Mouse (Mus musculus) midbrain, embryonic 14.5 days (tissue): ENCODE results near the gene Zc3h8. TPM values are rescaled to one million over a fixed set of nuclear protein-coding genes. Genes with fewer than 3 reads are reported as not detected.
A peak's percentile ranks its signal among the peaks of the same experiment; 100 is the strongest.

Source experiments
- ATAC-seq: fragments of 200-750 bp; cut with Nextera tagmentation; 2 replicates; pipeline ENCODE4 v1.8.0; 2017; ENCODE audit warnings: moderate number of reproducible peaks, moderate library complexity; ENCODE audit not compliant: low FRiP score, low TSS enrichment
- DNase-seq: peaks from one replicate; pipeline ENCODE4 v3.0.0-alpha.2; 2015
- H3K27ac ChIP-seq: fragments of 300-500 bp; sonication (generic); replicated peaks from 2 replicates; pipeline ENCODE4 v1.5.1; 2014; ENCODE audit warnings: mild to moderate bottlenecking, low read depth, low read length, moderate library complexity
- H3K27me3 ChIP-seq: fragments of 300-500 bp; sonication (generic); 2 replicates; pipeline ENCODE4 v1.6.1; 2014; ENCODE audit warnings: low read length, control low read depth, mixed read lengths; ENCODE audit not compliant: control insufficient read depth, insufficient read depth
- H3K36me3 ChIP-seq: fragments of 300-500 bp; sonication (generic); 2 replicates; pipeline ENCODE4 v1.6.1; 2014; ENCODE audit warnings: low read length, control low read depth; ENCODE audit not compliant: control insufficient read depth, insufficient read depth
- H3K4me1 ChIP-seq: fragments of 300-500 bp; sonication (generic); 2 replicates; pipeline ENCODE4 v1.6.1; 2014; ENCODE audit warnings: mild to moderate bottlenecking, antibody characterized with exemption, low read length, control low read depth; ENCODE audit not compliant: control insufficient read depth, insufficient read depth
- H3K4me2 ChIP-seq: fragments of 300-500 bp; sonication (generic); 2 replicates; pipeline ENCODE4 v1.6.1; 2014; ENCODE audit warnings: mild to moderate bottlenecking, low read length, moderate library complexity
- H3K4me3 ChIP-seq: fragments of 300-500 bp; sonication (generic); replicated peaks from 2 replicates; pipeline ENCODE4 v1.5.1; 2014; ENCODE audit warnings: low read depth, low read length
- H3K9ac ChIP-seq: fragments of 300-500 bp; sonication (generic); replicated peaks from 2 replicates; pipeline ENCODE4 v1.6.1; 2014; ENCODE audit warnings: mild to moderate bottlenecking, low read length, moderate library complexity
- H3K9me3 ChIP-seq: fragments of 300-500 bp; sonication (generic); 2 replicates; pipeline ENCODE4 v1.6.1; 2016; ENCODE audit warnings: low read length, control low read depth, mixed read lengths; ENCODE audit not compliant: control insufficient read depth
- WGBS: fragments of 180-500 bp; shearing (Covaris S2); extraction: QIAGEN DNeasy Blood & Tissue Kit; methylation state at CpG from one replicate; pipeline ENCODE4 v1.1.7; 2014; 5-methylcytosine and 5-hydroxymethylcytosine counted together
- polyA plus RNA-seq: library from polyadenylated mRNA; unstranded; fragments of >200 nt; fragmentation: Nextera tagmentation; extraction: Ambion mirVana; gene quantifications from 2 replicates; pipeline ENCODE4 v1.2.1, GENCODE M21; 2014

Gene Zc3h8
- polyA plus RNA-seq, 1 experiment from 2014 or later = 12.4 TPM

DNA sequence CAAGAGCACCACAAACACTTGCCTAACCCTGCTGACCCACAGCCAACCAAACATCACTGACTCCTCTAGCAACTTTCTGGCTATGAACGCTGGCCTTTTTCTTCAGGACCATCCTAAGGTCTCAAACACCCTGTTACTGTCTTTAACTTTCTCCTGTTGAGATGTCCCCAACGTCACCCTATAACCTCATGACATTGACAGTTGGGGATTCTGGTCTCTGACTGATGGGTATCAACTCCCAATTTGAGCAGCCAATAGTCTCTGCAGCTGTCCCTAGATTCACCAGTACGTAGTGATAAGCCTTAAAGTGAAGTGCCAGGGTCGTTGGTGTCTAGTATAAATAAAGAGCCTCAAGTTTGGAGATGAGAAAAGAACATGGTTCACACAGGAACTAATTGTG, 28.9 kb downstream of the Zc3h8 start:
- Histone ChIP-seq H3K36me3 (no peaks in the 10 kb centered on the region), H3K27ac (no peak overlapping the region), H3K9ac (no peak overlapping the region), H3K27me3 (no peaks in the 10 kb centered on the region), H3K4me1 (no peaks in the 10 kb centered on the region), H3K9me3 (no peaks in the 10 kb centered on the region), H3K4me2 (no peak overlapping the region), H3K4me3 (no peak overlapping the region)
- ATAC-seq (no peak), DNase-seq (no peak)
- WGBS = 85% methylated on average over 4 of the region's 4 CpGs

DNA sequence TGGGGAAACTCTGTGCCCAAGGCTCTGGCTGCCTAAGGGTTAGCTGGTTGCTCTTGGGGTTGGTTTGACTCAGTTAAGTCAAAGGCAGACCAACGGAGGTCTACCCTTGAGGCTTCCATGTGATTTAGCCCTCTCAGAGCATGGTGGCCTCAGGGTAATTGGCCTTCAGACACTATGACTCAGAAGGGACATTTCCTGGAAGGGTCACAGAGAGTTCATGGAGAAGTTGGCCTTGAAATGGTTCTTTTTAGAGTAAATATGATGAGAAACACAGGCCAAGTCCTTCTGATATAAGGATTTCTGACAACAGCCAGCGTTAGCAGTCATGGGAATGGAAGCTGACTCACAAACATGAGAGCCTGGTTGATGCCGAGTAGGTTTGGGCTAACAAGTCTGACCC, 40.2 kb downstream of the Zc3h8 start:
- no peaks in the 10 kb centered on the region for H3K4me1 ChIP-seq
- 88% methylated on average over 3 of the region's 3 CpGs for WGBS
- no peak for ATAC-seq
- H3K4me2 ChIP-seq = no peak overlapping the region
- H3K9ac ChIP-seq = no peak overlapping the region
- no peak overlapping the region for H3K27ac ChIP-seq
- no peak for DNase-seq
- H3K9me3 ChIP-seq = no peaks in the 10 kb centered on the region
- no peaks in the 10 kb centered on the region for H3K36me3 ChIP-seq
- H3K27me3 ChIP-seq = no peaks in the 10 kb centered on the region
- no peak overlapping the region for H3K4me3 ChIP-seq

DNA sequence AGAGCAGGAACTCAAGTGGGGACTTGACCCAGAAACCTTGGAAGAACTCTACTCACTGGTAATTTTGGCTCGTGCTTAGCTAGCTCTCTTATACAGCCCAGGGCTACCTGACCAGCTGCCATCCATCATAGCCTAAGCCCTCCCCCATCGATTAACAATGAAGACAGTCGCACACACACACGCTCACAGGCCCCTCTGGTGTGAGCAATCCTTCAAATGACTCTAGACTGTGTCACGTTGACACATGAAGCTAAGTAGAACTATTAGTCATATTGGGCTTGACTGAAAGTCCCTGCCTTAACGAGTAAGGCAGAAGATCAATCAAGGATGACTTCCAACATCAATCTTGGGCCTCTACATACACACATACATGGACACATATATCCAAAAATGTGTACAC, 41.0 kb downstream of the Zc3h8 start:
- Histone ChIP-seq H3K4me2 (no peak overlapping the region), H3K27me3 (no peaks in the 10 kb centered on the region), H3K36me3 (no peaks in the 10 kb centered on the region), H3K4me1 (no peaks in the 10 kb centered on the region), H3K4me3 (no peak overlapping the region), H3K9me3 (no peaks in the 10 kb centered on the region), H3K27ac (no peak overlapping the region), H3K9ac (no peak overlapping the region)
- DNase-seq (no peak), ATAC-seq (no peak)
- WGBS = 88% methylated on average over 6 of the region's 6 CpGs

DNA sequence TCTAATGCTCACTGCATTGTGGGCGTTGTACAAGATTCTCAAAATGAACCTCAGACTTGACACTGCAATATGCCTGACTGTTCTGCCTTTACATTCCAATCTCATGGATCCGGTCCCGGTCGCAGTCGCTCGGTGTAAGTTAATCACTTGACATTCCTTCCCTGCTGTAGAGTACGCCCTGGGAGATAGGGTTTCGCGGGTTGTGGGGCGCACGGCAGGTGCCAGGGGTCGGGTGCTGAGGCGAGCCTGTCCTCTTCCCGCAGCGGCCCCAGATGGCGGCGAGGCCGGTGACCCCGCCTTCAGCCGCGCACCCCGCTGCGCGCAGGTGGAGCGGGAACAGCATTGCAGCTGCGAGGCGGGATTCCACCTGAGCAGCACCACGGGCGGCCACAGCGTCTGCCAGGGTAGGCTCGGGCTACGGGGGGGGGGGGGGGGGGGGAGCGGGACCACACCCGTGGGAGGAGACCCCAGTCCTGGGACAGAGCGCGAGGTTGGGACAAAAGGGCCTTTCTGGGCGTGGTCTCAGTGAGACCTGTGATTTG, 51.6 kb downstream of the Zc3h8 start:
- Histone ChIP-seq H3K9ac (peak overlapping the region; percentile 57), H3K36me3 (no peaks in the 10 kb centered on the region), H3K27me3 (no peaks in the 10 kb centered on the region), H3K4me2 (peak overlapping the region; percentile 75), H3K4me1 (no peaks in the 10 kb centered on the region), H3K4me3 (peak overlapping the region; percentile 39), H3K27ac (no peak overlapping the region), H3K9me3 (peaks cover 2% of the 10 kb centered on the region; the same call in 1 of the 2 replicates)
- peak; percentile 17; the same call in 1 of the 2 replicates for ATAC-seq
- 4% methylated on average over 36 of the region's 37 CpGs for WGBS
- DNase-seq = peak; percentile 52

DNA sequence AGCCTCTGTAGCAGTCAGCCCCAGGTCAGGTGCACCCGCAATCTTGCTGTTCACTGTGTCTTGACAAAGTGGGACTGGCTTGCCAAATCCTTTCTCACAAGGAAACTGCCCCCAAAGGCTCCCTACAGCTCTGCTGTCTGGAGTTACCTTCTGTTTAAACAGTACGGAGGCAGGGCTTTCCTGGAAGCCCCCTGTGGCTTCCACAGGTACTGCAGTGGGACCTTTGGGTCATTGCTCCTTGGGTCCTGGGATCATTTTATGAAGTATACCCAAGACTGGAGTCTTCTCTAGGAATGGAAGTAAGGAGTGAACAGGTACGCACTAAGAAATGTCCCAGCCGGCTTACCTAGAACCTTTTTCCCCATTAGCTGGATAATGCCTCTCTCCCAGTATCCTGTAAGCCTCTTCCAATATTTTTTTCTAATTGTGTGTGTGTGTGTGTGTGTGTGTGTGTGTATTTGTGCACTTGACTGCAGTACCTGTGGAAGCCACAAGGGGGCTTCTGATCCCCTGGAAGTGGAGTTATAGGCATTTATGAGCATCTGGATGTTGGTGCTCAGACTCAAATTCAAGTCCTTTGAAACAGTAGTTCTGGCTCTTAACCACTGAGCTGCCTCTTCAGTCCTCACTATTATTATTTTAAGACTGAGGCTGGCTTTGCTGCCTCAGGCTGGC, 53.1 kb downstream of the Zc3h8 start:
- no peaks in the 10 kb centered on the region for H3K27me3 ChIP-seq
- DNase-seq (no peak), ATAC-seq (no peak)
- H3K9me3 ChIP-seq = peaks cover 2% of the 10 kb centered on the region; the same call in 1 of the 2 replicates
- H3K4me2 ChIP-seq = no peak overlapping the region
- H3K4me1 ChIP-seq = no peaks in the 10 kb centered on the region
- H3K36me3 ChIP-seq = no peaks in the 10 kb centered on the region
- no peak overlapping the region for H3K4me3 ChIP-seq
- no peak overlapping the region for H3K27ac ChIP-seq
- 86% methylated on average over 4 of the region's 4 CpGs for WGBS
- no peak overlapping the region for H3K9ac ChIP-seq

DNA sequence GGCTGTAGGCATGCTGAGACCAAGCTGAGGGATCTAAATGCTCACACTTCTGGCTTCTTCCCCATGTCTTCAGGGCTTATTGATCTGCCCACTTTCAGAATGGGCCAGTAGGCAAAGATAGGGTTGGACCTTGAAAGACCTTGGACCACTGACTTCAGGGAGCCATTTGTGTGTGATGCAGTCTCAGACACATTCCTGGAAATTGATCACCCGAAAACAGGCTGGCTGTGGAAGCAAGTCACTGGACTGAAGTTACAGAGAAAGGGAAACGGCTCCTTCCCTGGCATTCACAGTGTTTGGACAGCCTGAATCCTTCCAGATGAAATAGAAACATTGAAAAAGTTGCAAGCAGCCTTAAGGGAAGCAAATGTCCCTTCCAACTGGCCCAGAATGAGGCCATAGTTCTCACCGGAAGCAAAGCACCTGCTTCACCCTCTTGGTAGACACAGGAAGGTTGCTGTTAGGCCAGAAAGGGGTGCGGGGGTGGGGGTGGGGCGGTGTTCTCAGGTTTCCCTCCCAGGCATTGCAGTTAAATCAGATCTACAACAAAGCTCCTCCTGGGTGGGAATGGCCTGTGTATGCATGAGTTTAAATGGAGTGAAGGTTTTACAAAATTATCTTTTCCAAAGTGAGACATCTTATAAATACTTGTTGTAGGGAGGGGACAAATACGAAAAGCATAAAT, 55.9 kb downstream of the Zc3h8 start:
- no peaks in the 10 kb centered on the region for H3K4me1 ChIP-seq
- ATAC-seq = no peak
- WGBS = 53% methylated on average over 6 of the region's 6 CpGs

DNA sequence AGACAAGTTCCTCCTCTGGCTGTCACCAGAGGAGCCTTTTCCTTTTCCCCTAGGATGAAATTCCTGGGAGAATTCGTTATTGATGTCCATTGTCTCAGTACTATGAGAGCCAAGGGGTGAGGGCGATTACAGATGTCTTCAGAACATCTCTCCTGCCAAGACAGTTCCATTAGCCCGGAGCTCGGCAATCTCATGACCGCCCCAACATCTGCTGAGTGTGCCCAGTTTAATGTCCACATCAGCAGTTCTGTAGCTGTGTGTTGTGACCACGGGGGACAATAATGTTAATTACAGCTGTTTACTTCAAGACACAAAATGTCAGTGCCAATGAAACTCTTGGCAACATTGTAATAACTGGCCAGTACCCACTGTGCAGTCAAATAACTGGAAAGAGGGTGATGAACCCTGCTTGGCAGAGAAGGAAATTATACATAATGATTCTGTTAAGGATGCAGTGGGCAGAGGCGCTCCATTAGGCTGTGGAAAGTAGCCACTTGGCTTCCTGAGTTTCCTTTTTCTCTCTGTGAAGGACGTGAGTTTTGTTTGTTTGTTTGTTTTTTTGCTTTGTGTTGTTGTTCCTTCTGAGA, 58.6 kb downstream of the Zc3h8 start:
- Histone ChIP-seq H3K4me2 (no peak overlapping the region), H3K9ac (no peak overlapping the region), H3K27me3 (no peaks in the 10 kb centered on the region), H3K4me1 (no peaks in the 10 kb centered on the region), H3K9me3 (no peaks in the 10 kb centered on the region), H3K27ac (no peak overlapping the region), H3K4me3 (no peak overlapping the region), H3K36me3 (no peaks in the 10 kb centered on the region)
- 85% methylated on average over 8 of the region's 8 CpGs for WGBS
- no peak for ATAC-seq
- DNase-seq = no peak

More for the DNA sequence above, 55.9 kb downstream of the Zc3h8 start:
- Histone ChIP-seq H3K4me3 (no peak overlapping the region), H3K36me3 (no peaks in the 10 kb centered on the region), H3K27me3 (no peaks in the 10 kb centered on the region), H3K9ac (no peak overlapping the region), H3K27ac (no peak overlapping the region), H3K4me2 (no peak overlapping the region), H3K9me3 (peaks cover 2% of the 10 kb centered on the region; the same call in 1 of the 2 replicates)
- DNase-seq = no peak

DNA sequence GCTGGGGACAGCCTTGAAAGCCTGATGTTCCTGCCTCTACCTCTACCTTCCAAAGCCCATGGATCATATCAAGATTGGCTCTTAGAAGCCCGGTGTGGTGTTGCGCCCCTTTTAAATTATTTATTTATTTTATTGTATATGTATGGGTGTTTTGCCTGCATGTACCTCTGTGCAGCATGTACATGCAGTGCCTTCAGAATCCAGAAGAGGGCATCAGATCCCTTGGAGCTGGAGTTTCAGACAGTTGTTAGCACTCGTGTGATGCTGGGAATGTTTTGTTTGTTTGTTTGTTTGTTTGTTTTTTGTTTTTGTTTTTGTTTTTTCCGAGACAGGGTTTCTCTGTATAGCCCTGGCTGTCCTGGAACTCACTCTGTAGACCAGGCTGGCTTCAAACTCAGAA, 62.6 kb downstream of the Zc3h8 start:
- Histone ChIP-seq H3K36me3 (no peaks in the 10 kb centered on the region), H3K4me1 (no peaks in the 10 kb centered on the region), H3K4me3 (no peak overlapping the region), H3K27ac (no peak overlapping the region), H3K9me3 (no peaks in the 10 kb centered on the region), H3K9ac (no peak overlapping the region), H3K27me3 (no peaks in the 10 kb centered on the region), H3K4me2 (no peak overlapping the region)
- DNase-seq (no peak), ATAC-seq (no peak)
- 74% methylated on average over 4 of the region's 4 CpGs for WGBS
